Mouse (Mus musculus): ENCODE measurements at regions not wholly inside any gene's neighbourhood (a gene's known extent, or its start where the extent isn't known, plus 50 kb on each side); places are given as distances from the start of the nearest gene placed in this dataset.

GRCm38 (mm10) chr13:53910251-53910650, 145.3 kb downstream of the Drd1 start:
- no peak overlapping the region for H3K4me2 ChIP-seq (replicated peaks; ENCODE audit: low read depth, low read length)
- H3K9me3 ChIP-seq (ENCODE audit: low read length), result no peaks in the 10 kb centered on the region
- H3K4me1 ChIP-seq (ENCODE audit: insufficient read depth, low read length), result 0 out of 2 replicates have a peak, but pooled peaks cover 6% of the 10 kb centered on the region
- no peak for ATAC-seq (ENCODE audit: low FRiP score, low TSS enrichment)
- H3K27me3 ChIP-seq (ENCODE audit: insufficient read depth, low read length), result no peaks in the 10 kb centered on the region
- no peak overlapping the region for H3K9ac ChIP-seq (replicated peaks; ENCODE audit: low read length)
- H3K4me3 ChIP-seq (ENCODE audit: low read length), result no peak overlapping the region
- no peaks in the 10 kb centered on the region for H3K36me3 ChIP-seq (ENCODE audit: insufficient read depth, low read length)
- H3K27ac ChIP-seq (ENCODE audit: low read length), result no peak overlapping the region
- 96% methylated on average over 4 of the region's 4 CpGs for WGBS

GRCm38 (mm10) chr13:53904471-53904870, 151.0 kb downstream of the Drd1 start:
- Histone ChIP-seq H3K4me3 (ENCODE audit: low read length) (no peak overlapping the region), H3K27ac (ENCODE audit: low read length) (no peak overlapping the region), H3K4me1 (ENCODE audit: insufficient read depth, low read length) (no peaks in the 10 kb centered on the region), H3K27me3 (ENCODE audit: insufficient read depth, low read length) (no peaks in the 10 kb centered on the region), H3K4me2 (replicated peaks; ENCODE audit: low read depth, low read length) (no peak overlapping the region), H3K9ac (replicated peaks; ENCODE audit: low read length) (no peak overlapping the region), H3K36me3 (ENCODE audit: insufficient read depth, low read length) (no peaks in the 10 kb centered on the region), H3K9me3 (ENCODE audit: low read length) (no peaks in the 10 kb centered on the region)
- whole genome bisulfite sequencing, result 79% methylated on average over 8 of the region's 8 CpGs
- no peak for ATAC-seq (ENCODE audit: low FRiP score, low TSS enrichment)

DNA sequence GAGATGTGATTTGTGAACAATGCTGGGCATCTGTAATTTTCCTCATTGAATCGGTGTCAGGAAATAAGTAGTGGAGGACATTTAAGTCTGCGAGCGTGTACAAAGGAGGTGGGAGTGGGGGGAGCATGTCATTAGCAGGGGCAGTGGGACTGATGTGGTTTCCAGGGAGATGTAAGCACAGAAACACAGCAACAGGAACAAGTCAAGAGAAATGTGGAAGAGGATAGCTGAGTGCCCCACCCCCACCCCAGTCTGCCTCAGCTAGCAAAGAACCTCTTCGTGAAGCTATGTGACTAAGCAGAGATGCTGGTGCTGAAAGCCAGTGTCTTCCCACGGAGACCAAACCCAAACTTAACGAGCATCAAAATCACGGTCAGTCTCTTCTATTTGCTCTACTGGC, 151.9 kb downstream of the Drd1 start:
- Histone ChIP-seq H3K4me3 (ENCODE audit: low read length) (no peak overlapping the region), H3K27me3 (ENCODE audit: insufficient read depth, low read length) (no peaks in the 10 kb centered on the region), H3K9me3 (ENCODE audit: low read length) (no peaks in the 10 kb centered on the region), H3K36me3 (ENCODE audit: insufficient read depth, low read length) (no peaks in the 10 kb centered on the region), H3K27ac (ENCODE audit: low read length) (no peak overlapping the region), H3K4me1 (ENCODE audit: insufficient read depth, low read length) (no peaks in the 10 kb centered on the region), H3K9ac (replicated peaks; ENCODE audit: low read length) (no peak overlapping the region), H3K4me2 (replicated peaks; ENCODE audit: low read depth, low read length) (no peak overlapping the region)
- WGBS, result 55% methylated on average over 7 of the region's 7 CpGs
- no peak for ATAC-seq (ENCODE audit: low FRiP score, low TSS enrichment)

GRCm38 (mm10) chr13:53902831-53903230, 152.7 kb downstream of the Drd1 start:
- 92% methylated on average over 2 of the region's 2 CpGs for whole genome bisulfite sequencing
- no peak for ATAC-seq (ENCODE audit: low FRiP score, low TSS enrichment)
- Histone ChIP-seq H3K9ac (replicated peaks; ENCODE audit: low read length) (no peak overlapping the region), H3K4me3 (ENCODE audit: low read length) (no peak overlapping the region), H3K4me1 (ENCODE audit: insufficient read depth, low read length) (no peaks in the 10 kb centered on the region), H3K9me3 (ENCODE audit: low read length) (no peaks in the 10 kb centered on the region), H3K27me3 (ENCODE audit: insufficient read depth, low read length) (no peaks in the 10 kb centered on the region), H3K4me2 (replicated peaks; ENCODE audit: low read depth, low read length) (no peak overlapping the region), H3K36me3 (ENCODE audit: insufficient read depth, low read length) (no peaks in the 10 kb centered on the region), H3K27ac (ENCODE audit: low read length) (no peak overlapping the region)

DNA sequence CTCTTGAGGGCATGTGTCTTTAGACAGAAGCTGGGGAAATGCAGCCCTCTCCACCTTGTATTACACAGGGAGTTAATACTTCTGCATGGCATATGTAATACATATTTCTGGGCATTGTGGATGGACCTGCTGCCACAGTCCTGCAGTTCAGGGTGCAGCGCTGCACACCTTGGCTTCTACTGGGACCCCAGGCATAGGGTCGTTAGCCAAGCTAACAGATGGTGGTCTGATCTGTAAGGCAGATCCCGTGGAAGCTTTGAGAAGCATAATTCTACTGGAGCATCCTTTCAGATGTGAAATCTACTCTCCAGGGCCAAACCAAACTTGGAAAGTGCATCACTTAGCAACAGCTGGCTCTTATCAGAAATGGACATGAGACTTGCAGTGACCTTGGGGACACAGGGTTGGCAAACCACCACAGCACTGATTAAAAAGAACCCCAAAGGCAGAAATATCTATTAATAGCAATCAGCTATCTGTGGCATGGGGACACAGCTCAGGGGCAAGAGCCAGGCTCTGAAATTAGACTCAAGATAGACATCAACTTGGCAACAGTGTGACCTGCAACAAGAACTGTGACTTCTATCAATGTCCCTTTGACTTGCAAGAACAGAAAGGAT, 155.0 kb downstream of the Drd1 start:
- no peaks in the 10 kb centered on the region for H3K4me1 ChIP-seq (ENCODE audit: insufficient read depth, low read length)
- H3K27ac ChIP-seq (ENCODE audit: low read length), result no peak overlapping the region
- H3K36me3 ChIP-seq (ENCODE audit: insufficient read depth, low read length), result no peaks in the 10 kb centered on the region
- H3K9me3 ChIP-seq (ENCODE audit: low read length), result no peaks in the 10 kb centered on the region
- H3K4me3 ChIP-seq (ENCODE audit: low read length), result no peak overlapping the region
- WGBS, result 64% methylated on average over 3 of the region's 3 CpGs
- no peak overlapping the region for H3K9ac ChIP-seq (replicated peaks; ENCODE audit: low read length)
- no peak for ATAC-seq (ENCODE audit: low FRiP score, low TSS enrichment)
- no peak overlapping the region for H3K4me2 ChIP-seq (replicated peaks; ENCODE audit: low read depth, low read length)
- no peaks in the 10 kb centered on the region for H3K27me3 ChIP-seq (ENCODE audit: insufficient read depth, low read length)

- no peak for ATAC-seq (ENCODE audit: low FRiP score, low TSS enrichment)
- Histone ChIP-seq H3K27me3 (ENCODE audit: insufficient read depth, low read length) (no peaks in the 10 kb centered on the region), H3K4me1 (ENCODE audit: insufficient read depth, low read length) (no peaks in the 10 kb centered on the region), H3K27ac (ENCODE audit: low read length) (no peak overlapping the region), H3K4me3 (ENCODE audit: low read length) (no peak overlapping the region), H3K36me3 (ENCODE audit: insufficient read depth, low read length) (no peaks in the 10 kb centered on the region), H3K9me3 (ENCODE audit: low read length) (no peaks in the 10 kb centered on the region), H3K4me2 (replicated peaks; ENCODE audit: low read depth, low read length) (peak overlapping the region; percentile 29), H3K9ac (replicated peaks; ENCODE audit: low read length) (no peak overlapping the region)
- 47% methylated on average over 10 of the region's 10 CpGs for WGBS
Measured at GRCm38 (mm10) chr13:53898351-53898750, 157.2 kb downstream of the Drd1 start.

DNA sequence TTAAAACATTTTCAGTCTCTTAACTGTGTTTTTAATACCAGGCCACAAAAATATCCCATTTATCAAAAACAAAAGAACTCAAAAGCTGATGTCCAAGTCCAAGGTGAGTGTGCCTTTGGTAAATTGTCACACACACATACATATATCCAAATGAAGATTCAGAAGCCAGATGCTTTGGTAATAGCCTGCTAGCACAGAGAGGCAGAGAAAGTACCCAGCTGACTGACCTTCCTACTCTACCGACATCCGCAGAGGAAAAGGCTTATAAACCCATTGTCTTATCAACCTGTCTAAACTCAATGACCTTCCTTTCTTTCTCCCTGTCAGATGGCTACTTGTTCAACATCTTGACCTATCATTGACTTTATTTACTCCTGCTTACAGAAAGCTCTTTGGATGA, 158.3 kb downstream of the Drd1 start:
- no peak overlapping the region for H3K9ac ChIP-seq (replicated peaks; ENCODE audit: low read length)
- ATAC-seq (ENCODE audit: low FRiP score, low TSS enrichment), result no peak
- no peaks in the 10 kb centered on the region for H3K4me1 ChIP-seq (ENCODE audit: insufficient read depth, low read length)
- no peaks in the 10 kb centered on the region for H3K27me3 ChIP-seq (ENCODE audit: insufficient read depth, low read length)
- WGBS, result 95% methylated on average over 2 of the region's 2 CpGs
- H3K4me3 ChIP-seq (ENCODE audit: low read length), result no peak overlapping the region
- no peak overlapping the region for H3K4me2 ChIP-seq (replicated peaks; ENCODE audit: low read depth, low read length)
- H3K27ac ChIP-seq (ENCODE audit: low read length), result no peak overlapping the region
- H3K9me3 ChIP-seq (ENCODE audit: low read length), result no peaks in the 10 kb centered on the region
- no peaks in the 10 kb centered on the region for H3K36me3 ChIP-seq (ENCODE audit: insufficient read depth, low read length)

DNA sequence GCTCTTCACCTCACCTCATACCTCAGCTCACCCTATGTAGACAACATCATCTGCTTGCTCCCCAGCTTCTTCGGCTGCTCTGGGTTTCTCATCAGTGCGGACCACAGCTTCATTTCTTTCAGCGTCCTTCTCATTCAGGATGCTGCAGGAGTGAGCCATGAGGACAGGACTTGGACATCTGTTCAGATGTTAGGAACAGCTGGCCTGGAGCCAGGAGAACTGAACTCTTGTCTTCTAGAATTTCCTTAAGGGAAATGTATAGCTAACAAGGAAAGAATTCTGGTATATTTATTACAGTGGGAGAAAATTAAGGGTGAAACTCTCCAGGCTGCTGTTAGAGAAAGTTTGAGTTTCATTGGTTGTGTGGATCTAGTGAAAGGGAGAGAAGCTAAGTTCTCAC, 167.1 kb downstream of the Drd1 start:
- WGBS, result 86% methylated on average over 3 of the region's 3 CpGs
- H3K4me2 ChIP-seq (replicated peaks; ENCODE audit: low read depth, low read length), result no peak overlapping the region
- H3K9ac ChIP-seq (replicated peaks; ENCODE audit: low read length), result no peak overlapping the region
- H3K9me3 ChIP-seq (ENCODE audit: low read length), result no peaks in the 10 kb centered on the region
- no peaks in the 10 kb centered on the region for H3K4me1 ChIP-seq (ENCODE audit: insufficient read depth, low read length)
- no peak for ATAC-seq (ENCODE audit: low FRiP score, low TSS enrichment)
- H3K4me3 ChIP-seq (ENCODE audit: low read length), result no peak overlapping the region
- no peaks in the 10 kb centered on the region for H3K36me3 ChIP-seq (ENCODE audit: insufficient read depth, low read length)
- no peaks in the 10 kb centered on the region for H3K27me3 ChIP-seq (ENCODE audit: insufficient read depth, low read length)
- no peak overlapping the region for H3K27ac ChIP-seq (ENCODE audit: low read length)

- no peak overlapping the region for H3K4me2 ChIP-seq (replicated peaks; ENCODE audit: low read depth, low read length)
- H3K36me3 ChIP-seq (ENCODE audit: insufficient read depth, low read length), result no peaks in the 10 kb centered on the region
- H3K4me1 ChIP-seq (ENCODE audit: insufficient read depth, low read length), result no peaks in the 10 kb centered on the region
- no peaks in the 10 kb centered on the region for H3K9me3 ChIP-seq (ENCODE audit: low read length)
- no peak overlapping the region for H3K4me3 ChIP-seq (ENCODE audit: low read length)
- H3K27me3 ChIP-seq (ENCODE audit: insufficient read depth, low read length), result no peaks in the 10 kb centered on the region
- no peak for ATAC-seq (ENCODE audit: low FRiP score, low TSS enrichment)
- H3K9ac ChIP-seq (replicated peaks; ENCODE audit: low read length), result no peak overlapping the region
- H3K27ac ChIP-seq (ENCODE audit: low read length), result no peak overlapping the region
- WGBS, result 84% methylated on average over 10 of the region's 10 CpGs
Measured at GRCm38 (mm10) chr13:53885756-53886155, 169.7 kb downstream of the Drd1 start.

DNA sequence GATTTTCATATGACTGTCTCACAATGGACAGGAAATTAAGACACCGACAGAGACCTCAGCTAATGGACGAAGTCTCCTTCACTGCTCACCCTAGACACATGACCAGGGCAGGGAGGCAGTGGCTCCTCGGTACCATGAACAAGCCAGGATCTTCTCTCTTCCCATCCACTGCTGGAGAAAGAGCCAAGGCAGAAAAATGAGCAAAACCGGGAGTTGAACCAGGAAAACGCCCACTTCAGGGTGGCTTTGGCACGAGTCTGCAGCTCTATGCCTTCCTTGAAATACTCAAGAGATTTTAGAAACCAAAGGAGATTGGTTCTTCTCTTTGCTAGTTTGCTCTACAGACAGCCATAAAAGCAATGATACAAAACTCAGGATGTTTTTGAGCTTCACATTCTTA, 172.3 kb downstream of the Drd1 start:
- Histone ChIP-seq H3K9me3 (ENCODE audit: low read length) (peaks cover 5% of the 10 kb centered on the region), H3K4me1 (ENCODE audit: insufficient read depth, low read length) (no peaks in the 10 kb centered on the region), H3K4me3 (ENCODE audit: low read length) (no peak overlapping the region), H3K27ac (ENCODE audit: low read length) (no peak overlapping the region), H3K9ac (replicated peaks; ENCODE audit: low read length) (no peak overlapping the region), H3K36me3 (ENCODE audit: insufficient read depth, low read length) (no peaks in the 10 kb centered on the region), H3K27me3 (ENCODE audit: insufficient read depth, low read length) (no peaks in the 10 kb centered on the region), H3K4me2 (replicated peaks; ENCODE audit: low read depth, low read length) (no peak overlapping the region)
- 77% methylated on average over 6 of the region's 6 CpGs for WGBS
- ATAC-seq (ENCODE audit: low FRiP score, low TSS enrichment), result no peak

Data from kidney, embryonic 16.5 days (tissue).